In the genomic region with DNA sequence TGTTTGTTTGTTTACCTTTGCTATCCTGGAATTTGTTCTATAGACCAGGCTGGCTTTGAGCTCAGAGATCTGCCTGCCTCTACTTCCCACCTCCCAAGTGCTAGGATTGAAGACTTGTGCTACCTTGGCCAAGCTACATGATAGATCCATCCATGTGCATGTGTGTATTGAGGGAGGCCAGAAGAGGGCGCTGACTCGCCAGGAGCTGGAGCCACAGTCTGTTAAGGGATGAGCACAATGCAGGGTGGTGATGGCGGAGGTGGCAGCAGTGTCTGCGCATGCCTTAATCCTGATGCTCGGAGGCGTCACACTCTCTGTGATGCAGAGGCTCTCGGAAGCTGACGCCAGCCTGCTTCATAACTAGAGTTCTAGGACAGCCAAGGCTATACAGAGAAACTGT, we compare ENCODE assay signal across 8 mouse cellular contexts. TPM values are rescaled to one million over a fixed set of nuclear protein-coding genes. Genes with fewer than 3 reads are reported as not detected.
DNase-seq lines count a peak whose midpoint lies in the region; ATAC-seq and TF ChIP-seq lines count a peak whose summit lies in the region.

No protein-coding gene starts in this region.

- H3K4me1 ChIP-seq in testis, adult 2 months (ENCODE audit: control insufficient read depth, insufficient read depth, low read length): no peaks in the 10 kb centered on the region
- H3K4me1 ChIP-seq in embryonic facial prominence, embryonic 11.5 days (ENCODE audit: control insufficient read depth, insufficient read depth, low read length): no peaks in the 10 kb centered on the region

- H3K4me3 ChIP-seq in testis, adult 2 months (ENCODE audit: control insufficient read depth, low read depth, low read length): no peak overlapping the region
- H3K4me3 ChIP-seq in embryonic facial prominence, embryonic 11.5 days (ENCODE audit: low read depth, low read length): no peak overlapping the region

- H3K36me3 ChIP-seq in testis, adult 2 months (ENCODE audit: control insufficient read depth, insufficient read depth, low read length): peaks cover 3% of the 10 kb centered on the region
- H3K36me3 ChIP-seq in embryonic facial prominence, embryonic 11.5 days (replicated peaks; ENCODE audit: control insufficient read depth, insufficient read depth, low read depth, low read length): peaks cover 10% of the 10 kb centered on the region

- H3K27ac ChIP-seq in testis, adult 2 months (ENCODE audit: control insufficient read depth, insufficient read depth, low read depth, low read length): no peak overlapping the region
- no peak overlapping the region for H3K27ac ChIP-seq in embryonic facial prominence, embryonic 11.5 days (replicated peaks; ENCODE audit: low read depth, low read length)

- peak; percentile 57; the same call in 1 of the 2 replicates for TF ChIP-seq CTCF in testis, adult 2 months (IDR thresholded peaks at IDR 0.05; ENCODE audit: control insufficient read depth, insufficient read depth, insufficient replicate concordance, low read depth, low read length)

- no peaks in the 10 kb centered on the region for H3K9me3 ChIP-seq in embryonic facial prominence, embryonic 11.5 days (replicated peaks; ENCODE audit: control insufficient read depth, low read length)

- H3K27me3 ChIP-seq in testis, adult 2 months (ENCODE audit: control insufficient read depth, insufficient read depth, low read length): no peaks in the 10 kb centered on the region
- no peaks in the 10 kb centered on the region for H3K27me3 ChIP-seq in embryonic facial prominence, embryonic 11.5 days (ENCODE audit: control insufficient read depth, insufficient read depth, low read length)

- DNase-seq in cerebellum, adult 9-10 months: peak; percentile 39
- DNase-seq in testis, postnatal 14 days (ENCODE audit: low spot score): no peak
- peak; percentile 34 for DNase-seq in embryonic facial prominence, embryonic 11.5 days (ENCODE audit: low spot score)
- DNase-seq in kidney, postnatal 10 days: peak; percentile 74
- DNase-seq in mesoderm, embryonic 11.5 days (ENCODE audit: low read depth, low spot score): peak; percentile 44
- peak; percentile 69 for DNase-seq in testis, postnatal 10 days (ENCODE audit: low spot score)

- TF ChIP-seq POLR2A in testis, adult 2 months (IDR thresholded peaks at IDR 0.05; ENCODE audit: control insufficient read depth, low read depth, low read length): no peak

- no peak for ATAC-seq in cerebellum, adult (ENCODE audit: insufficient number of reproducible peaks, low FRiP score, low TSS enrichment)
- ATAC-seq in embryonic facial prominence, embryonic 11.5 days (replicated peaks; ENCODE audit: insufficient number of reproducible peaks, low FRiP score, low TSS enrichment, low read depth): no peak

- 68% methylated on average over 8 of the region's 8 CpGs for WGBS in embryonic facial prominence, embryonic 11.5 days

- no peak overlapping the region for H3K9ac ChIP-seq in embryonic facial prominence, embryonic 11.5 days (replicated peaks; ENCODE audit: low read length)

- no peak overlapping the region for H3K4me2 ChIP-seq in embryonic facial prominence, embryonic 11.5 days (ENCODE audit: low read depth, low read length)

RNA-seq across cellular contexts. Expression of a gene that starts 7.8 kb away (rescaled TPM):
- polyA plus RNA-seq in testis, adult 2 months (2012; rRNA removed): 26.2 and 30.5 TPM in 2 replicates
- polyA plus RNA-seq in embryonic facial prominence, embryonic 11.5 days (2014; fragmentation: Nextera tagmentation; extraction: Ambion mirVana): 853 and 854 TPM in 2 replicates

RNA-seq across cellular contexts. Expression of a gene that starts 21.2 kb away (rescaled TPM):
- polyA plus RNA-seq in testis, adult 2 months (2012; rRNA removed): 609 and 709 TPM in 2 replicates
- polyA plus RNA-seq in embryonic facial prominence, embryonic 11.5 days (2014; fragmentation: Nextera tagmentation; extraction: Ambion mirVana): 5,819 and 6,203 TPM in 2 replicates

RNA-seq across cellular contexts. Expression of a gene that starts 39.3 kb away (rescaled TPM):
- 5.6 and 6.0 TPM in 2 replicates for polyA plus RNA-seq in testis, adult 2 months (2012; rRNA removed)
- 14.8 and 15.8 TPM in 2 replicates for polyA plus RNA-seq in embryonic facial prominence, embryonic 11.5 days (2014; fragmentation: Nextera tagmentation; extraction: Ambion mirVana)

RNA-seq across cellular contexts. Expression of a gene that starts 47.6 kb away (rescaled TPM):
- polyA plus RNA-seq in testis, adult 2 months (2012; rRNA removed): 159 and 160 TPM in 2 replicates
- 9.0 and 9.6 TPM in 2 replicates for polyA plus RNA-seq in embryonic facial prominence, embryonic 11.5 days (2014; fragmentation: Nextera tagmentation; extraction: Ambion mirVana)

Comparison
In these comparisons a context has a peak if more than half of its experiments do, and no peak if none do; other contexts are left out.
1. RNA of a gene that starts 7.8 kb away (polyA plus RNA-seq): 853 to 854 TPM in embryonic facial prominence, embryonic 11.5 days; 26.2 to 30.5 TPM in testis, adult 2 months; every median in the first group is over 10 times any median in the second.